Mouse (Mus musculus): ENCODE results near the gene Mpc2. TPM values are rescaled to one million over a fixed set of nuclear protein-coding genes. Genes with fewer than 3 reads are reported as not detected.

Gene Mpc2
- total and polyA plus RNA-seq, 3 experiments: 51.3 to 57.0 TPM; not detected in 1

- Histone ChIP-seq H3K4me1 (ENCODE audit: control insufficient read depth in 1 of 2, insufficient read depth in 2 of 2, low read length in 2 of 2) (peaks cover 7 to 10% of the 10 kb centered on the region in 2 experiments), H3K79me2 (ENCODE audit: control insufficient read depth, insufficient read depth, low read length, poor library complexity) (peaks cover 29% of the 10 kb centered on the region), H3K27me3 (ENCODE audit: control insufficient read depth in 1 of 2, insufficient read depth in 2 of 2, low read length in 2 of 2) (no peaks in the 10 kb centered on the region), H3K4me3 (ENCODE audit: control insufficient read depth in 1 of 2, insufficient read depth in 1 of 2, low read depth in 2 of 2, low read length in 2 of 2) (no peak overlapping the region), H3K27ac (ENCODE audit: control insufficient read depth, low read depth, low read length) (no peak overlapping the region), H3K9me3 (replicated peaks; ENCODE audit: insufficient read depth, low read length) (no peaks in the 10 kb centered on the region), H3K9ac (ENCODE audit: control insufficient read depth, low read depth, low read length, poor library complexity, severe bottlenecking) (no peak overlapping the region), H3K36me3 (ENCODE audit: control insufficient read depth in 1 of 2, insufficient read depth in 2 of 2, low read length in 2 of 2) (peaks cover 0 to 13% of the 10 kb centered on the region in 2 experiments; a peak in 2 of 4 replicates)
- no peak for DNase-seq (ENCODE audit: low read depth, low spot score)
- no peak for TF ChIP-seq USF2 (IDR thresholded peaks at IDR 0.05; ENCODE audit: borderline replicate concordance in 1 of 2, insufficient read depth in 1 of 2, low read depth in 1 of 2, low read length in 2 of 2)
- no peak for TF ChIP-seq JUND (IDR thresholded peaks at IDR 0.05; ENCODE audit: low read depth, low read length)
- no peak for TF ChIP-seq MXI1 (IDR thresholded peaks at IDR 0.05; ENCODE audit: low read depth, low read length)
- no peak for TF ChIP-seq ELF1 (IDR thresholded peaks at IDR 0.05; ENCODE audit: low read depth, low read length)
- TF ChIP-seq RCOR1 (IDR thresholded peaks at IDR 0.05; ENCODE audit: low read depth, low read length): no peak
- TF ChIP-seq ETS1 (IDR thresholded peaks at IDR 0.05; ENCODE audit: low read depth, low read length): no peak
- TF ChIP-seq GABPA (IDR thresholded peaks at IDR 0.05; ENCODE audit: low read depth, low read length): no peak
- no peak for TF ChIP-seq ZC3H11A (IDR thresholded peaks at IDR 0.05; ENCODE audit: low read depth, low read length)
- no peak for TF ChIP-seq RAD21 (IDR thresholded peaks at IDR 0.05; ENCODE audit: low read depth, low read length)
- no peak for TF ChIP-seq ZNF384 (IDR thresholded peaks at IDR 0.05; ENCODE audit: low read depth, low read length)
- no peak for TF ChIP-seq ZKSCAN1 (IDR thresholded peaks at IDR 0.05; ENCODE audit: low read depth, low read length)
- TF ChIP-seq EP300 (IDR thresholded peaks at IDR 0.05; ENCODE audit: low read depth in 1 of 2, low read length in 2 of 2): no peak
- TF ChIP-seq MYC (IDR thresholded peaks at IDR 0.05; ENCODE audit: low read depth, low read length): no peak
Measured at GRCm38 (mm10) chr1:165462861-165463260, 2.4 kb downstream of the Mpc2 start.

GRCm38 (mm10) chr1:165464574-165464973 lies 4.1 kb downstream of the Mpc2 start:
- no peaks in the 10 kb centered on the region for H3K9me3 ChIP-seq (replicated peaks; ENCODE audit: insufficient read depth, low read length)
- H3K27me3 ChIP-seq (ENCODE audit: control insufficient read depth in 1 of 2, insufficient read depth in 2 of 2, low read length in 2 of 2): no peaks in the 10 kb centered on the region
- no peak overlapping the region for H3K9ac ChIP-seq (ENCODE audit: control insufficient read depth, low read depth, low read length, poor library complexity, severe bottlenecking)
- no peak overlapping the region for H3K27ac ChIP-seq (ENCODE audit: control insufficient read depth, low read depth, low read length)
- H3K4me3 ChIP-seq (ENCODE audit: control insufficient read depth in 1 of 2, insufficient read depth in 1 of 2, low read depth in 2 of 2, low read length in 2 of 2): no peak overlapping the region
- H3K79me2 ChIP-seq (ENCODE audit: control insufficient read depth, insufficient read depth, low read length, poor library complexity): peaks cover 20% of the 10 kb centered on the region
- TF ChIP-seq ZNF384 (IDR thresholded peaks at IDR 0.05; ENCODE audit: low read depth, low read length) (no peak), ETS1 (IDR thresholded peaks at IDR 0.05; ENCODE audit: low read depth, low read length) (no peak), ELF1 (IDR thresholded peaks at IDR 0.05; ENCODE audit: low read depth, low read length) (no peak), BHLHE40 (IDR thresholded peaks at IDR 0.05; ENCODE audit: borderline replicate concordance, low read depth, low read length) (no peak), SMC3 (IDR thresholded peaks at IDR 0.05; ENCODE audit: low read depth, low read length) (no peak), CHD1 (IDR thresholded peaks at IDR 0.05; ENCODE audit: low read depth, low read length) (no peak), MYB (IDR thresholded peaks at IDR 0.05; ENCODE audit: low read depth, low read length) (no peak), UBTF (IDR thresholded peaks at IDR 0.05; ENCODE audit: borderline replicate concordance, insufficient read depth, low read depth, low read length) (no peak), TCF12 (IDR thresholded peaks at IDR 0.05; ENCODE audit: low read depth, low read length) (no peak), POLR2AphosphoS2 (IDR thresholded peaks at IDR 0.05; ENCODE audit: low read length) (no peak), MEF2A (IDR thresholded peaks at IDR 0.05; ENCODE audit: extremely low read depth, insufficient replicate concordance, low read depth, low read length, poor library complexity, severe bottlenecking) (no peak), SIN3A (IDR thresholded peaks at IDR 0.05; ENCODE audit: low read length) (no peak), MYC (IDR thresholded peaks at IDR 0.05; ENCODE audit: low read depth, low read length) (no peak), USF2 (IDR thresholded peaks at IDR 0.05; ENCODE audit: borderline replicate concordance in 1 of 2, insufficient read depth in 1 of 2, low read depth in 1 of 2, low read length in 2 of 2) (no peak), POLR2AphosphoS5 (IDR thresholded peaks at IDR 0.05; ENCODE audit: borderline replicate concordance, low read depth, low read length) (no peak), CTCF (IDR thresholded peaks at IDR 0.05 in 2 of 3, conservative IDR thresholded peaks at IDR 0.05 in 1 of 3; ENCODE audit: control insufficient read depth in 1 of 3, insufficient read depth in 1 of 3, low read depth in 2 of 3, low read length in 3 of 3, poor library complexity in 1 of 3, severe bottlenecking in 1 of 3) (no peak)
- H3K36me3 ChIP-seq (ENCODE audit: control insufficient read depth in 1 of 2, insufficient read depth in 2 of 2, low read length in 2 of 2): peaks cover 0 to 6% of the 10 kb centered on the region in 2 experiments; a peak in 2 of 4 replicates
- peaks cover 3 to 4% of the 10 kb centered on the region in 2 experiments; a peak in 2 of 4 replicates for H3K4me1 ChIP-seq (ENCODE audit: control insufficient read depth in 1 of 2, insufficient read depth in 2 of 2, low read length in 2 of 2)
- DNase-seq (ENCODE audit: low read depth, low spot score): no peak

Measured in MEL (cell line).